Mouse (Mus musculus) adrenal gland, postnatal 14 days (tissue): ENCODE data around the gene Cog5. TPM values are rescaled to one million over a fixed set of nuclear protein-coding genes. Genes with fewer than 3 reads are reported as not detected.

ENCODE experiments used
- DNase-seq: peaks from one replicate; pipeline ENCODE4 v3.0.0; 2021; ENCODE audit warnings: mixed read lengths
- total RNA-seq: library from RNA; stranded (reverse); gene quantifications from 2 replicates; pipeline ENCODE4 v1.2.3, GENCODE M21; 2021

The Cog5 gene
- total RNA-seq, 1 experiment from 2014 or later = 35.3 TPM

GRCm38 (mm10) chr12:31984206-31984605 lies 329.5 kb downstream of the Cog5 start:
- no peak for DNase-seq

- no peak for DNase-seq
These were observed 330.0 kb downstream of the Cog5 start for GRCm38 (mm10) chr12:31984664-31985063.

GRCm38 (mm10) chr12:31985738-31986137 lies 331.1 kb downstream of the Cog5 start:
- DNase-seq = no peak

- DNase-seq = no peak
These were observed 331.8 kb downstream of the Cog5 start for GRCm38 (mm10) chr12:31986463-31986862.

Other genes starting within 250 kb of the Cog5 start
- 15.9 and 17.0 TPM in 2 replicates for gene Cbll1, start 155.3 kb upstream of the Cog5 start, total RNA-seq
- 4.0 and 4.6 TPM in 2 replicates for gene Slc26a4, start 94.9 kb upstream of the Cog5 start, total RNA-seq
- 20.0 and 23.2 TPM in 2 replicates for gene Bcap29, start 20.2 kb upstream of the Cog5 start, total RNA-seq
- 5.5 and 8.0 TPM in 2 replicates for gene Dus4l, start within 50 bp of the Cog5 start, total RNA-seq
- 6.3 and 6.7 TPM in 2 replicates for gene Gpr22, start 59.1 kb downstream of the Cog5 start, total RNA-seq